Mouse (Mus musculus): ENCODE measurements around the gene Aox2. TPM values are rescaled to one million over a fixed set of nuclear protein-coding genes. Genes with fewer than 3 reads are reported as not detected.

The Aox2 gene
- not detected in 2 replicates for total RNA-seq (2015; ENCODE audit: low replicate concordance)
- not detected in 2 replicates for total RNA-seq (2017; ENCODE audit: low replicate concordance)

GRCm38 (mm10) chr1:58278026-58278425 is at the start of gene Aox2:
TSS of gene Aox2 (plus strand) at chr1:58278326.
- ATAC-seq (replicated peaks; ENCODE audit: low FRiP score, poor library complexity, severe bottlenecking) = no peak

- no peak for ATAC-seq (replicated peaks; ENCODE audit: low FRiP score, poor library complexity, severe bottlenecking)
These were observed 49.2 kb upstream of the Aox2 start for GRCm38 (mm10) chr1:58228916-58229315.

GRCm38 (mm10) chr1:58229774-58230173 is 48.4 kb upstream of the Aox2 start:
- no peak for ATAC-seq (replicated peaks; ENCODE audit: low FRiP score, poor library complexity, severe bottlenecking)

- ATAC-seq (replicated peaks; ENCODE audit: low FRiP score, poor library complexity, severe bottlenecking) = no peak
These were observed 47.6 kb upstream of the Aox2 start for GRCm38 (mm10) chr1:58230542-58230941.

- ATAC-seq (replicated peaks; ENCODE audit: low FRiP score, poor library complexity, severe bottlenecking) = no peak
These were observed 42.7 kb upstream of the Aox2 start for GRCm38 (mm10) chr1:58235405-58235804.

GRCm38 (mm10) chr1:58237527-58238299 is 40.4 kb upstream of the Aox2 start:
- no peak for ATAC-seq (replicated peaks; ENCODE audit: low FRiP score, poor library complexity, severe bottlenecking)

GRCm38 (mm10) chr1:58238440-58238839 is 39.7 kb upstream of the Aox2 start:
- no peak for ATAC-seq (replicated peaks; ENCODE audit: low FRiP score, poor library complexity, severe bottlenecking)

- no peak for ATAC-seq (replicated peaks; ENCODE audit: low FRiP score, poor library complexity, severe bottlenecking)
These were observed 39.2 kb upstream of the Aox2 start for GRCm38 (mm10) chr1:58238961-58239360.

GRCm38 (mm10) chr1:58240347-58240746 is 37.8 kb upstream of the Aox2 start:
- no peak for ATAC-seq (replicated peaks; ENCODE audit: low FRiP score, poor library complexity, severe bottlenecking)

GRCm38 (mm10) chr1:58244487-58244886 is 33.6 kb upstream of the Aox2 start:
- no peak for ATAC-seq (replicated peaks; ENCODE audit: low FRiP score, poor library complexity, severe bottlenecking)

- ATAC-seq (replicated peaks; ENCODE audit: low FRiP score, poor library complexity, severe bottlenecking) = no peak
These were observed 29.6 kb upstream of the Aox2 start for GRCm38 (mm10) chr1:58248518-58248917.

- ATAC-seq (replicated peaks; ENCODE audit: low FRiP score, poor library complexity, severe bottlenecking) = no peak
These were observed 24.7 kb upstream of the Aox2 start for GRCm38 (mm10) chr1:58253466-58253865.

- ATAC-seq (replicated peaks; ENCODE audit: low FRiP score, poor library complexity, severe bottlenecking) = no peak
These were observed 20.7 kb upstream of the Aox2 start for GRCm38 (mm10) chr1:58257195-58257991.

GRCm38 (mm10) chr1:58260311-58260710 is 17.8 kb upstream of the Aox2 start:
- no peak for ATAC-seq (replicated peaks; ENCODE audit: low FRiP score, poor library complexity, severe bottlenecking)

- ATAC-seq (replicated peaks; ENCODE audit: low FRiP score, poor library complexity, severe bottlenecking) = no peak
These were observed 9.9 kb upstream of the Aox2 start for GRCm38 (mm10) chr1:58268231-58268630.

- no peak for ATAC-seq (replicated peaks; ENCODE audit: low FRiP score, poor library complexity, severe bottlenecking)
These were observed 7.1 kb upstream of the Aox2 start for GRCm38 (mm10) chr1:58270807-58271569.

- ATAC-seq (replicated peaks; ENCODE audit: low FRiP score, poor library complexity, severe bottlenecking) = no peak
These were observed 2.2 kb upstream of the Aox2 start for GRCm38 (mm10) chr1:58275879-58276278.

GRCm38 (mm10) chr1:58278513-58278912 is 387 bp downstream of the Aox2 start:
- no peak for ATAC-seq (replicated peaks; ENCODE audit: low FRiP score, poor library complexity, severe bottlenecking)

GRCm38 (mm10) chr1:58280381-58280780 is 2.3 kb downstream of the Aox2 start:
- no peak for ATAC-seq (replicated peaks; ENCODE audit: low FRiP score, poor library complexity, severe bottlenecking)

- ATAC-seq (replicated peaks; ENCODE audit: low FRiP score, poor library complexity, severe bottlenecking) = no peak
These were observed 3.0 kb downstream of the Aox2 start for GRCm38 (mm10) chr1:58280939-58281624.
